Mouse (Mus musculus) heart, adult 10 weeks (tissue): ENCODE data around the gene Atp6v1g1. TPM values are rescaled to one million over a fixed set of nuclear protein-coding genes. Genes with fewer than 3 reads are reported as not detected.

Source experiments
- polyA plus RNA-seq: library from polyadenylated mRNA; stranded (reverse); fragments of 350-450 nt; fragmentation: Illumina TruSeq; extraction: RNeasy Lipid Tissue Mini Kit (QIAGEN cat#74804); gene quantifications from one replicate; pipeline ENCODE4 v1.2.3, GENCODE M21; 2014; ENCODE audit warnings: low read depth, low replicate concordance

Atp6v1g1 gene
- 177 TPM for polyA plus RNA-seq

DNA sequence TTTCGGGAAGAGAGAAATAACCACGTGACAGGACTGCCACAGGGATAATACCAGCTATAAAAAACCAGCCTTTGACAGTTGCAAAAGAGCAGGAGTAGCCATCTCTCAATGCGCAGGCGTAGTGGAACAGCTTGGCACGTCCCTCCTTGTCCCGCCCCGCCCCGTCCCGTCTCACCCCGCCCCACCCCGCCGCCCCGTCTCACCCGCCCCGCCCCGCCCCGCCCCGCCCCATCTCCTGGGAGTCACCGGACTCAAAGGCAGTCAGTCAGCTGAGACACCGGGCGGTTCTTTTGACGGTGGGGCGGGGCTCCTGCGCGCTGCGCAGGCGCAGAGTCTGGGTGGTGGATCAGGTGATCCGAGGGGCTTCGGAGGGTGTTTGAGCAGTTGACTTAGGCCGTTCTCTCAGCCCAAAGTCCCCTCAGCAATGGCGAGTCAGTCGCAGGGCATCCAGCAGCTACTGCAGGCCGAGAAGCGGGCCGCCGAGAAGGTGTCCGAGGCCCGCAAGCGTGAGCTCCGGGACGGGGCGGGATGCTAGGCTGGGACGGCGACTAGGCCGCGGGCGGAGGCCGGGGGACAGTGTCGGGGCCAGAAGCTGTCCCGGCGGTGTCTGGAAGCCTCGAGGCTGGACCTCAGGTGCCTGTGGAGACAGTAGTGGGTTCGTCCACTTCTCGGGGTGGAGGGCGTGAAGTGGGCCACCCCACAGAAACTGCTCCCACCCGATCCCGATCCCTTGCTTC is at the start of gene Atp6v1g1:
Atp6v1g1 (plus strand) TSS at position 279 of the 737 bp plus-strand sequence.

DNA sequence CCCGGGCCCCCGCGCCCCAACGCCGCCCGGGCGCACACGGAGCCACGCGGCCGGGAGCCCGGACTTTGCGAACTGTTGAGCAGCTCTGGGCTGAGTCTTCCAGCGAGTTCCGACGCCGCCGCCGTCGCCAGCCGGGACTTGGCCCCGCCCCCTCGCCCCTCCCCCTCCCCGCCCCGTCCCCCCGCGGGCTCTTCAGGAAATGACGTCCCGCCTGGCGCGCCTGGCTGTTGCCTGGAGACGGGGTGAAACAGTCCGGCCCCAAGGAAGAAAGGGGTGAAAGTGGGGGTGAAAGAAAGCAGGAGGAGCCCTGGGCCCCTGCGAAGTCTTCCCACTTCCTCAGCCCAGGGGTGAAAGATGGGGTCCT is 48.7 kb upstream of the Atp6v1g1 start, which contains the start of gene Whrn:
Whrn (minus strand) TSS at position 77 of the 364 bp plus-strand sequence.

GRCm38 (mm10) chr4:63558407-63559081 is 14.0 kb downstream of the Atp6v1g1 start, which contains the start of gene Tmem268:
TSS of gene Tmem268 (plus strand) at chr4:63558781.

Other genes with a start within 250 kb of the Atp6v1g1 start
- 3.8 TPM for gene Orm1, start 200.2 kb upstream of the Atp6v1g1 start, polyA plus RNA-seq
- not detected for gene Orm3, start 188.6 kb upstream of the Atp6v1g1 start, polyA plus RNA-seq
- gene Orm2, start 182.3 kb upstream of the Atp6v1g1 start, polyA plus RNA-seq, result not detected
- gene Akna, start 141.4 kb upstream of the Atp6v1g1 start, polyA plus RNA-seq, result 2.4 TPM
- 37.5 TPM for gene Whrn, start 48.8 kb upstream of the Atp6v1g1 start, polyA plus RNA-seq
- gene Tmem268, start 14.0 kb downstream of the Atp6v1g1 start, polyA plus RNA-seq, result 15.5 TPM
- not detected for gene Gm11213, start 60.5 kb downstream of the Atp6v1g1 start, polyA plus RNA-seq
- gene Tex48, start 77.7 kb downstream of the Atp6v1g1 start, polyA plus RNA-seq, result not detected
- not detected for gene Gm11214, start 118.6 kb downstream of the Atp6v1g1 start, polyA plus RNA-seq
- gene Tnfsf15, start 200.3 kb downstream of the Atp6v1g1 start, polyA plus RNA-seq, result not detected